Mouse (Mus musculus) midbrain, embryonic 14.5 days (tissue): ENCODE data around the gene Tab1. TPM values are rescaled to one million over a fixed set of nuclear protein-coding genes. Genes with fewer than 3 reads are reported as not detected.
A peak's percentile ranks its signal among the peaks of the same experiment; 100 is the strongest.

Experiments
- ATAC-seq: fragments of 200-750 bp; cut with Nextera tagmentation; 2 replicates; pipeline ENCODE4 v1.8.0; 2017; ENCODE audit warnings: moderate number of reproducible peaks, moderate library complexity; ENCODE audit not compliant: low FRiP score, low TSS enrichment
- DNase-seq: peaks from one replicate; pipeline ENCODE4 v3.0.0-alpha.2; 2015
- H3K27ac ChIP-seq: fragments of 300-500 bp; sonication (generic); replicated peaks from 2 replicates; pipeline ENCODE4 v1.5.1; 2014; ENCODE audit warnings: mild to moderate bottlenecking, low read depth, low read length, moderate library complexity
- H3K27me3 ChIP-seq: fragments of 300-500 bp; sonication (generic); 2 replicates; pipeline ENCODE4 v1.6.1; 2014; ENCODE audit warnings: low read length, control low read depth, mixed read lengths; ENCODE audit not compliant: control insufficient read depth, insufficient read depth
- H3K36me3 ChIP-seq: fragments of 300-500 bp; sonication (generic); 2 replicates; pipeline ENCODE4 v1.6.1; 2014; ENCODE audit warnings: low read length, control low read depth; ENCODE audit not compliant: control insufficient read depth, insufficient read depth
- H3K4me1 ChIP-seq: fragments of 300-500 bp; sonication (generic); 2 replicates; pipeline ENCODE4 v1.6.1; 2014; ENCODE audit warnings: mild to moderate bottlenecking, antibody characterized with exemption, low read length, control low read depth; ENCODE audit not compliant: control insufficient read depth, insufficient read depth
- H3K4me2 ChIP-seq: fragments of 300-500 bp; sonication (generic); 2 replicates; pipeline ENCODE4 v1.6.1; 2014; ENCODE audit warnings: mild to moderate bottlenecking, low read length, moderate library complexity
- H3K4me3 ChIP-seq: fragments of 300-500 bp; sonication (generic); replicated peaks from 2 replicates; pipeline ENCODE4 v1.5.1; 2014; ENCODE audit warnings: low read depth, low read length
- H3K9ac ChIP-seq: fragments of 300-500 bp; sonication (generic); replicated peaks from 2 replicates; pipeline ENCODE4 v1.6.1; 2014; ENCODE audit warnings: mild to moderate bottlenecking, low read length, moderate library complexity
- H3K9me3 ChIP-seq: fragments of 300-500 bp; sonication (generic); 2 replicates; pipeline ENCODE4 v1.6.1; 2016; ENCODE audit warnings: low read length, control low read depth, mixed read lengths; ENCODE audit not compliant: control insufficient read depth
- WGBS: fragments of 180-500 bp; shearing (Covaris S2); extraction: QIAGEN DNeasy Blood & Tissue Kit; methylation state at CpG from one replicate; pipeline ENCODE4 v1.1.7; 2014; 5-methylcytosine and 5-hydroxymethylcytosine counted together
- polyA plus RNA-seq: library from polyadenylated mRNA; unstranded; fragments of >200 nt; fragmentation: Nextera tagmentation; extraction: Ambion mirVana; gene quantifications from 2 replicates; pipeline ENCODE4 v1.2.1, GENCODE M21; 2014

Gene Tab1
- polyA plus RNA-seq, 1 experiment from 2014 or later: 42.5 TPM

DNA sequence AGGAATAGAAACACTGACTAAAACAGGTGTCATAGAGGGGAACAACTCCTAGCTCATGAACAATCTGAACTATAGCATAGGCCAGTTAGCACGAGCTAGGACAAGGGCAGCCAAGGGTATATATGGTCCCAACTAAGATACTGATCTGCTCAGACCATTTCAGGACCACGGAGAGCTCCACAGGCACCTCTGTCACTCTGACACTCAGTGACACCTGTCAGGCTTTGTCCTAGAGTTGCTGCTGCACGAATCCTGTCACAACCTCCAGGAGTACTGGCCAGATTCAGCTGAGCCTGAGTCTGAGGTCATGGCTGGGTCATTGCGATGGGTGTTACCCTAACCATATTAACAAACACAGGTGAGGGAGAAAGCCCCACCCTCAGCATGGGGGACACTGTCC lies 70.5 kb downstream of the Tab1 start:
- whole genome bisulfite sequencing: 43% methylated on average over 4 of the region's 4 CpGs
- Histone ChIP-seq H3K27me3 (no peaks in the 10 kb centered on the region), H3K27ac (no peak overlapping the region), H3K4me1 (no peaks in the 10 kb centered on the region), H3K4me2 (no peak overlapping the region), H3K9ac (no peak overlapping the region), H3K36me3 (no peaks in the 10 kb centered on the region), H3K4me3 (no peak overlapping the region), H3K9me3 (no peaks in the 10 kb centered on the region)
- DNase-seq (no peak), ATAC-seq (no peak)

DNA sequence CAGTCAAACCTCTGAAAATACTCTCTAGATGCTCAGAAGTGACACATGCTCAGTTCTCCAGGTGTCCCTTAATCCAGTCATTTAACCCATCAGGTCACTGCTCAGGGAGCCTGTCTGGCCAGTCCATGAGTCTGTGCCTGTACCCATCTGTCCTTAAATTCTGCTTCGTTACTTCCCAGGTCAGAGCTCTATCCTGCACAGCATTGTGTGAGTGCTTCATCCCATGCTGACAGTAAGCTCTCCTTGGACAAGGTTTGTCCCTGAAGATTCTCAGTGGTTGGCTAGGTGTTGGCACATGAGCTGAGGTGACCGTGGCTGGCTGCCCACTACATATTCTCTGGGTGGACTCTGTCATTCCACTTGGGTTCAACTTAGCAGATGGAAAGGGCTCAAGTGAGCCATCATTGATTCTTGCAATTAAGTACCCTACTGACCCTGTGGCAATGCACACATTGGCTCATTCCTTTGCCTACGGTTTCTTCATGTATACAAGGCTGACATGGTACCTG lies 73.2 kb downstream of the Tab1 start:
- no peak overlapping the region for H3K9ac ChIP-seq
- H3K4me1 ChIP-seq: no peaks in the 10 kb centered on the region
- H3K9me3 ChIP-seq: no peaks in the 10 kb centered on the region
- no peak overlapping the region for H3K27ac ChIP-seq
- peaks cover 6% of the 10 kb centered on the region for H3K36me3 ChIP-seq
- no peak for DNase-seq
- WGBS: 91% methylated on average over 3 of the region's 3 CpGs
- no peak overlapping the region for H3K4me2 ChIP-seq
- H3K27me3 ChIP-seq: no peaks in the 10 kb centered on the region
- ATAC-seq: no peak
- no peak overlapping the region for H3K4me3 ChIP-seq

DNA sequence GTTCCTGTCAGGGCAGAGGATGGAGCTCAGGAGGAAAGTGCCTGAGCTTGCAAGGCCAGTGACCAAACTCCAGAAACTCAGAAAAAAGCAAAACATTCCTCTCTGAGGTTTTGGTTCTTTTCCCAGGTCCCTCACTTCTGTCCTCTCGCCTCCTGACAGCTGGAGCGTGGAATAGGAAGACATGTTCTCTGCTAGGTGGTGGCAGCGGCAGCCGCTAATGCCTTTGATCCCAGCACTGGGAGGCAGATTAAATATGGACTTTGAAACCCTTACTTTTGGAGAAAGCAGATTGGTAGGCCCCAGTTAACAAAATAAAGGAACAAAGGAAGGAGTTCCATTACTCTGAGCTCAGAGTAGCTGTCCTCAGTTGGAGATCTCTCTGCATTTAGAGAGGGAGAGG lies 75.5 kb downstream of the Tab1 start:
- DNase-seq (peak; percentile 17), ATAC-seq (no peak)
- Histone ChIP-seq H3K4me2 (no peak overlapping the region), H3K27me3 (no peaks in the 10 kb centered on the region), H3K27ac (no peak overlapping the region), H3K4me1 (no peaks in the 10 kb centered on the region), H3K4me3 (no peak overlapping the region), H3K9me3 (no peaks in the 10 kb centered on the region), H3K36me3 (peaks cover 29% of the 10 kb centered on the region), H3K9ac (no peak overlapping the region)
- 9% methylated on average over 4 of the region's 4 CpGs for WGBS

Other genes starting within 250 kb of the Tab1 start
- gene Apobec3, start 241.5 kb upstream of the Tab1 start, polyA plus RNA-seq: 0.92 and 5.0 TPM in 2 replicates
- gene Cbx7, start 162.0 kb upstream of the Tab1 start, polyA plus RNA-seq: 4.4 TPM in 2 replicates
- 4.7 and 5.1 TPM in 2 replicates for gene Pdgfb, start 118.2 kb upstream of the Tab1 start, polyA plus RNA-seq
- gene Syngr1, start 41.8 kb upstream of the Tab1 start, polyA plus RNA-seq: 26.3 and 39.4 TPM in 2 replicates
- gene Rpl3, start 41.3 kb upstream of the Tab1 start, polyA plus RNA-seq: 681 and 724 TPM in 2 replicates
- gene Mgat3, start 40.6 kb downstream of the Tab1 start, polyA plus RNA-seq: 19.9 and 20.5 TPM in 2 replicates
- gene Mief1, start 100.9 kb downstream of the Tab1 start, polyA plus RNA-seq: 28.1 and 41.7 TPM in 2 replicates
- gene AC140267.1, start 102.7 kb downstream of the Tab1 start, polyA plus RNA-seq: 2.1 TPM in 1 of 2 replicates, not detected in the other
- 114 and 122 TPM in 2 replicates for gene Atf4, start 122.1 kb downstream of the Tab1 start, polyA plus RNA-seq
- 73.9 and 100 TPM in 2 replicates for gene Rps19bp1, start 131.2 kb downstream of the Tab1 start, polyA plus RNA-seq
- 0.75 and 1.5 TPM in 2 replicates for gene Cacna1i, start 154.1 kb downstream of the Tab1 start, polyA plus RNA-seq